Mouse (Mus musculus) MEL (cell line): Measurements from ENCODE around the gene Chsy1.

Experiments used
- CTCF ChIP-seq, 3 experiments: IDR thresholded peaks in 2 of 3; conservative IDR thresholded peaks in 1 of 3; 2 replicates each; pipeline ENCODE4 v1.5.1; 2011 to 2012; ENCODE audit warnings: low read length in 3 of 3, low read depth in 2 of 3, mild to moderate bottlenecking in 2 of 3, improper control_type of control experiment in 1 of 3, inconsistent platforms in 1 of 3, mixed read lengths in 1 of 3, moderate library complexity in 1 of 3; ENCODE audit not compliant: control insufficient read depth in 1 of 3, insufficient read depth in 1 of 3, poor library complexity in 1 of 3, severe bottlenecking in 1 of 3
- ELF1 ChIP-seq: IDR thresholded peaks from 2 replicates; pipeline ENCODE4 v1.6.1; 2014; ENCODE audit warnings: low read depth, mild to moderate bottlenecking, inconsistent platforms, low read length, improper control_type of control experiment, moderate library complexity
- EP300 ChIP-seq, 2 experiments: IDR thresholded peaks; 2 replicates each; pipeline ENCODE4 v1.6.1; 2011; ENCODE audit warnings: improper control_type of control experiment in 2 of 2, low read length in 2 of 2, low read depth in 1 of 2, mild to moderate bottlenecking in 1 of 2
- MAFK ChIP-seq: IDR thresholded peaks from 2 replicates; pipeline ENCODE4 v1.6.1; 2011; ENCODE audit warnings: low read depth, mild to moderate bottlenecking, low read length, improper control_type of control experiment, borderline replicate concordance
- MAX ChIP-seq: IDR thresholded peaks from 2 replicates; pipeline ENCODE4 v1.6.1; 2011; ENCODE audit warnings: low read length, improper control_type of control experiment
- MAZ ChIP-seq: IDR thresholded peaks from 2 replicates; pipeline ENCODE4 v1.6.1; 2012; ENCODE audit warnings: low read depth, mild to moderate bottlenecking, inconsistent platforms, low read length, improper control_type of control experiment
- USF1 ChIP-seq: IDR thresholded peaks from 2 replicates; pipeline ENCODE4 v1.6.1; 2014; ENCODE audit warnings: low read depth, mild to moderate bottlenecking, inconsistent platforms, low read length, improper control_type of control experiment, moderate library complexity
- ZNF384 ChIP-seq: IDR thresholded peaks from 2 replicates; pipeline ENCODE4 v1.6.1; 2012; ENCODE audit warnings: low read depth, mild to moderate bottlenecking, inconsistent platforms, low read length, improper control_type of control experiment

- TF ChIP-seq CTCF (IDR thresholded peaks at IDR 0.05 in 2 of 3, conservative IDR thresholded peaks at IDR 0.05 in 1 of 3; ENCODE audit: control insufficient read depth in 1 of 3, insufficient read depth in 1 of 3, low read depth in 2 of 3, low read length in 3 of 3, poor library complexity in 1 of 3, severe bottlenecking in 1 of 3) (no peak), EP300 (IDR thresholded peaks at IDR 0.05; ENCODE audit: low read depth in 1 of 2, low read length in 2 of 2) (no peak), ZNF384 (no peak), ELF1 (no peak), USF1 (no peak), MAZ (no peak), MAFK (no peak), MAX (no peak)
Measured at GRCm38 (mm10) chr7:66176929-66177328, 67.6 kb downstream of the Chsy1 start.
